Mouse (Mus musculus) CH12.LX (cell line): ENCODE results near the gene Arhgap29. TPM values are rescaled to one million over a fixed set of nuclear protein-coding genes. Genes with fewer than 3 reads are reported as not detected.

ENCODE experiments used
- DNase-seq: peaks from one replicate; pipeline ENCODE4 v3.0.0-alpha.2; 2013; ENCODE audit errors: extremely low read depth
- H3K27ac ChIP-seq: 2 replicates; pipeline ENCODE4 v1.5.1; 2012; ENCODE audit warnings: low read depth, mild to moderate bottlenecking, control low read depth, moderate library complexity; ENCODE audit not compliant: insufficient read depth
- H3K27me3 ChIP-seq: replicated peaks from 2 replicates; pipeline ENCODE3; 2012; ENCODE audit warnings: inconsistent platforms
- H3K36me3 ChIP-seq, 2 experiments: replicated peaks in 1 of 2; 2 replicates each; pipeline versions ENCODE3 to v1.6.1; 2012; ENCODE audit warnings: inconsistent platforms in 1 of 2, low read length in 1 of 2, mild to moderate bottlenecking in 1 of 2, mixed read lengths in 1 of 2, moderate library complexity in 1 of 2; ENCODE audit not compliant: control insufficient read depth in 1 of 2, insufficient read depth in 1 of 2
- H3K4me1 ChIP-seq, 2 experiments: 2 replicates each; pipeline ENCODE4 v1.6.1; 2012; ENCODE audit warnings: inconsistent platforms in 1 of 2, moderate library complexity in 1 of 2; ENCODE audit not compliant: insufficient read depth in 2 of 2, control insufficient read depth in 1 of 2
- H3K4me2 ChIP-seq: 2 replicates; pipeline ENCODE4 v1.6.1; 2012; ENCODE audit warnings: low read depth, mild to moderate bottlenecking, control low read depth; ENCODE audit not compliant: poor library complexity, insufficient read depth, severe bottlenecking
- H3K4me3 ChIP-seq, 3 experiments: fragments of 150-350 bp in 1 of 3; sonication (generic) in 1 of 3; replicated peaks in 1 of 3; 2 replicates each; pipeline versions ENCODE3 to v1.5.1; 2011 to 2012; ENCODE audit warnings: low read depth in 2 of 3, low read length in 2 of 3, mild to moderate bottlenecking in 2 of 3, moderate library complexity in 2 of 3, control low read depth in 1 of 3, improper control_type of control experiment in 1 of 3, inconsistent platforms in 1 of 3, mixed read lengths in 1 of 3; ENCODE audit not compliant: poor library complexity in 1 of 3
- H3K79me2 ChIP-seq: replicated peaks from 2 replicates; pipeline ENCODE4 v1.6.1; 2012; ENCODE audit warnings: mild to moderate bottlenecking, moderate library complexity; ENCODE audit not compliant: control insufficient read depth, poor library complexity, insufficient read depth, severe bottlenecking; ENCODE audit errors: extremely low read depth
- H3K9ac ChIP-seq: 2 replicates; pipeline ENCODE4 v1.6.1; 2012; ENCODE audit warnings: low read depth, mild to moderate bottlenecking, control low read depth, moderate library complexity; ENCODE audit not compliant: insufficient read depth
- H3K9me3 ChIP-seq: replicated peaks from 2 replicates; pipeline ENCODE3; 2012; ENCODE audit warnings: low read length, inconsistent platforms, mixed read lengths
- BHLHE40 ChIP-seq: IDR thresholded peaks from 2 replicates; pipeline ENCODE4 v1.6.1; 2011; ENCODE audit warnings: mild to moderate bottlenecking, low read depth, low read length, improper control_type of control experiment
- CHD1 ChIP-seq: IDR thresholded peaks from 2 replicates; pipeline ENCODE4 v1.6.1; 2012; ENCODE audit warnings: low read depth, low read length, improper control_type of control experiment, inconsistent platforms
- CHD2 ChIP-seq: IDR thresholded peaks from 2 replicates; pipeline ENCODE4 v1.6.1; 2011; ENCODE audit warnings: low read length, improper control_type of control experiment
- CTCF ChIP-seq, 2 experiments: IDR thresholded peaks in 1 of 2; conservative IDR thresholded peaks in 1 of 2; 2 replicates each; pipeline ENCODE4 v1.5.1; 2011 to 2012; ENCODE audit warnings: low read depth in 2 of 2, low read length in 2 of 2, improper control_type of control experiment in 1 of 2, inconsistent platforms in 1 of 2, mild to moderate bottlenecking in 1 of 2, moderate library complexity in 1 of 2
- E2F4 ChIP-seq: IDR thresholded peaks from 2 replicates; pipeline ENCODE4 v1.6.1; 2011; ENCODE audit warnings: low read depth, low read length, improper control_type of control experiment; ENCODE audit not compliant: insufficient replicate concordance
- ELF1 ChIP-seq: IDR thresholded peaks from 2 replicates; pipeline ENCODE4 v1.6.1; 2014; ENCODE audit warnings: low read depth, mild to moderate bottlenecking, inconsistent platforms, low read length, improper control_type of control experiment
- GABPA ChIP-seq: IDR thresholded peaks from 2 replicates; pipeline ENCODE4 v1.6.1; 2012; ENCODE audit warnings: low read depth, low read length, improper control_type of control experiment, inconsistent platforms; ENCODE audit not compliant: insufficient replicate concordance
- HCFC1 ChIP-seq: IDR thresholded peaks from 2 replicates; pipeline ENCODE4 v1.6.1; 2012; ENCODE audit warnings: low read depth, mild to moderate bottlenecking, inconsistent platforms, low read length, improper control_type of control experiment
- IRF4 ChIP-seq: IDR thresholded peaks from 2 replicates; pipeline ENCODE4 v1.6.1; 2014; ENCODE audit warnings: low read depth, mild to moderate bottlenecking, inconsistent platforms, low read length, improper control_type of control experiment
- JUN ChIP-seq: IDR thresholded peaks from 2 replicates; pipeline ENCODE4 v1.6.1; 2011; ENCODE audit warnings: low read depth, mild to moderate bottlenecking, low read length, improper control_type of control experiment, moderate library complexity; ENCODE audit not compliant: insufficient read depth
- MAFK ChIP-seq: IDR thresholded peaks from 2 replicates; pipeline ENCODE4 v1.6.1; 2011; ENCODE audit warnings: low read length, improper control_type of control experiment; ENCODE audit not compliant: insufficient replicate concordance
- MEF2A ChIP-seq: IDR thresholded peaks from 2 replicates; pipeline ENCODE4 v1.6.1; 2014; ENCODE audit warnings: low read depth, mild to moderate bottlenecking, inconsistent platforms, low read length, improper control_type of control experiment, borderline replicate concordance
- MYC ChIP-seq: IDR thresholded peaks from 2 replicates; pipeline ENCODE4 v1.6.1; 2011; ENCODE audit warnings: low read depth, mild to moderate bottlenecking, improper control_type of control experiment, low read length
- NRF1 ChIP-seq: IDR thresholded peaks from 2 replicates; pipeline ENCODE4 v1.6.1; 2014; ENCODE audit warnings: low read depth, mild to moderate bottlenecking, inconsistent platforms, low read length, improper control_type of control experiment, moderate library complexity
- POLR2A ChIP-seq: IDR thresholded peaks from 2 replicates; pipeline ENCODE4 v1.6.1; 2011; ENCODE audit warnings: low read depth, mild to moderate bottlenecking, improper control_type of control experiment, low read length
- RCOR1 ChIP-seq: conservative IDR thresholded peaks from 2 replicates; pipeline ENCODE4 v1.6.1; 2012; ENCODE audit warnings: low read depth, mild to moderate bottlenecking, inconsistent platforms, low read length, improper control_type of control experiment
- SIN3A ChIP-seq: IDR thresholded peaks from 2 replicates; pipeline ENCODE4 v1.6.1; 2012; ENCODE audit warnings: low read length, improper control_type of control experiment, inconsistent platforms
- UBTF ChIP-seq: IDR thresholded peaks from 2 replicates; pipeline ENCODE4 v1.6.1; 2012; ENCODE audit warnings: low read depth, mild to moderate bottlenecking, inconsistent platforms, low read length, improper control_type of control experiment, moderate library complexity
- ZC3H11A ChIP-seq: IDR thresholded peaks from 2 replicates; pipeline ENCODE4 v1.6.1; 2012; ENCODE audit warnings: low read depth, mild to moderate bottlenecking, inconsistent platforms, low read length, improper control_type of control experiment
- ZKSCAN1 ChIP-seq: IDR thresholded peaks from 2 replicates; pipeline ENCODE4 v1.6.1; 2012; ENCODE audit warnings: low read depth, inconsistent platforms, low read length, improper control_type of control experiment, borderline replicate concordance
- ZMIZ1 ChIP-seq: IDR thresholded peaks from 2 replicates; pipeline ENCODE4 v1.6.1; 2012; ENCODE audit warnings: low read depth, mild to moderate bottlenecking, inconsistent platforms, low read length, improper control_type of control experiment
- dilution Hi-C: fragments of 300-500 bp; cut with MboI; formaldehyde crosslinking; loops from 2 replicates; pipeline ENCODE4 v1.14.3; 2020; ENCODE audit warnings: low sequenced_read_pairs; ENCODE audit not compliant: extremely low pct_unique_long_range_greater_than_20kb, extremely low pct_ligation_motif_present
- in situ Hi-C: fragments of 300-500 bp; cut with MboI; formaldehyde crosslinking; loops from 3 replicates; pipeline ENCODE4 v1.14.3; 2019; ENCODE audit warnings: low sequenced_read_pairs, low pct_ligation_motif_present, low pct_unique_long_range_greater_than_20kb, mixed read lengths
- polyA plus RNA-seq: library from polyadenylated mRNA; unstranded; fragments of >175 nt; gene quantifications from 2 replicates; pipeline ENCODE4 v1.2.1, GENCODE M21; 2012; ENCODE audit warnings: low read depth; ENCODE audit not compliant: insufficient read length
- total RNA-seq, 2 experiments: library from RNA; depleted of rRNA; stranded (reverse); fragments of 300-350 nt in 1 of 2; fragments of >200 nt in 1 of 2; gene quantifications; 2 replicates each; pipeline ENCODE4 v1.2.3; 2012 to 2014

Arhgap29 gene
- total and polyA plus RNA-seq, 3 experiments = 19.7 to 53.7 (median 37.0) TPM

DNA sequence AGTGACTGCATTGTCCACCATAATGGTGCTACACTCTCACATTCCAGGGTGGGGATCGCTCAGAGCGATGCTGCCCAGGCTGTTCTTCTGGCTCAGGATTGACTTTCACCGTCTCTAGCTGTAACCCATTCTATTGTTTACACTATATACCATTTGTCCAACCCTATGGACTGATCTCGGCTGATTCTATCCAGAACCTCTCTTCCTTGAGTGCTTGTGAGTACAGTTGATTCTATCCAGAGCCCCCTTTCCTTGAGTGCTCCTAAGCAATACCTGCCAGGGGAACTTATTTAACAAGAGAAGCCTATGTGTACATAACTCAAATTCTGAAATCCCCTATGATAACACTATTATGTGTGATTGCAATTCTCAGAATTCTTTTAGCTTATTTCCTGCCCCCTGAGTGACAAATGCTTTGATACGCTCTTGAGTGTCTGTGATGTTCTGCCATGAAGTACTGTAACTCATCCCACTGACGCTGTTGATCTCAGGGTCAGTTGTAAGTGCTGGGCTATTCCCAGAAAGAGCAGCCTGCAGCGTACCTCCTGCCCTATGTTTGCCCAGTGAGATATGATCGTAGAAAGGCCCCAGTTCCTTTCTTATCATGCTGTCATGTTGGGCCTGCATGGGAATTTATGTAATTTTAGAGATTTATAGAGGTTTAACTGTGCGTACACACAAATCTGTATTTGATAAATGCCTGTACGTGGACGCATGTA, 27.4 kb upstream of the Arhgap29 start:
- dilution Hi-C loops (no loop called here), in situ Hi-C loops (no loop called here)
- H3K27me3 ChIP-seq = no peaks in the 10 kb centered on the region
- no peaks in the 10 kb centered on the region for H3K79me2 ChIP-seq
- no peak overlapping the region for H3K9ac ChIP-seq
- H3K9me3 ChIP-seq = peaks cover 4% of the 10 kb centered on the region
- TF ChIP-seq RCOR1 (no peak), MEF2A (no peak)
- no peak overlapping the region for H3K27ac ChIP-seq
- no peak overlapping the region for H3K4me3 ChIP-seq
- no peaks in the 10 kb centered on the region for H3K4me1 ChIP-seq
- no peaks in the 10 kb centered on the region for H3K36me3 ChIP-seq
- no peak overlapping the region for H3K4me2 ChIP-seq
- DNase-seq = no peak

DNA sequence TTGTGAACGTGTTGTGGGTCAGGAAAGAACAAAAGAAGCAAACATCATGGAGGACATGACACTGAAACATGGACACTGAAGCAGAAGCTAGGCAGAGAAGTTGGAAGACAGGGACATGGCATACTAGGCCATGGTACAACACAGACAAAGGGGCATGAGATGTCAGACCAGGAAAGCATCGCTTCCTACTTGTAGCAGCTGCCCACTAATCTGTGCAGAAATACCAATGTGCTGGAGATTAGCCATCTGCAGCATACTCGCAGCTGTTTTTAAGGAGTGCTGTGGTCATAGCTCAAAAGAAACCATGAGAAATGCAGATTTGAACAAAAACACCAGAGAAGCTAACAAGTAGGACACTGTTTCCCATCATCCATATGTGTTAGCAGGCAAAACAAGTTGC, 24.7 kb upstream of the Arhgap29 start:
- no peaks in the 10 kb centered on the region for H3K36me3 ChIP-seq
- TF ChIP-seq ZKSCAN1 (no peak), HCFC1 (no peak), SIN3A (no peak), NRF1 (no peak)
- H3K79me2 ChIP-seq = no peaks in the 10 kb centered on the region
- no peak overlapping the region for H3K27ac ChIP-seq
- no peak overlapping the region for H3K9ac ChIP-seq
- no peak overlapping the region for H3K4me2 ChIP-seq
- dilution Hi-C loops (no loop called here), in situ Hi-C loops (no loop called here)
- H3K27me3 ChIP-seq = no peaks in the 10 kb centered on the region
- H3K9me3 ChIP-seq = peaks cover 4% of the 10 kb centered on the region
- H3K4me3 ChIP-seq = no peak overlapping the region
- no peak for DNase-seq
- no peaks in the 10 kb centered on the region for H3K4me1 ChIP-seq

- H3K9me3 ChIP-seq = peaks cover 4% of the 10 kb centered on the region
- dilution Hi-C loops (no loop called here), in situ Hi-C loops (no loop called here)
- H3K79me2 ChIP-seq = no peaks in the 10 kb centered on the region
- no peak overlapping the region for H3K4me2 ChIP-seq
- no peak for DNase-seq
- no peak overlapping the region for H3K9ac ChIP-seq
- H3K4me1 ChIP-seq = no peaks in the 10 kb centered on the region
- H3K4me3 ChIP-seq = no peak overlapping the region
- no peaks in the 10 kb centered on the region for H3K27me3 ChIP-seq
- no peaks in the 10 kb centered on the region for H3K36me3 ChIP-seq
- no peak for TF ChIP-seq JUN
- no peak for TF ChIP-seq BHLHE40
- no peak for TF ChIP-seq UBTF
- no peak for TF ChIP-seq NRF1
- no peak for TF ChIP-seq MAFK
- no peak for TF ChIP-seq IRF4
- no peak for TF ChIP-seq E2F4
- TF ChIP-seq ZC3H11A = no peak
- TF ChIP-seq MEF2A = no peak
- TF ChIP-seq CTCF (conservative IDR thresholded peaks at IDR 0.05 in 1 of 2, IDR thresholded peaks at IDR 0.05 in 1 of 2; ENCODE audit: low read depth in 2 of 2, low read length in 2 of 2) = no peak
- no peak for TF ChIP-seq ZKSCAN1
- no peak for TF ChIP-seq ZMIZ1
- no peak for TF ChIP-seq ELF1
- TF ChIP-seq CHD1 = no peak
- no peak for TF ChIP-seq MYC
- TF ChIP-seq POLR2A = no peak
- no peak for TF ChIP-seq CHD2
- TF ChIP-seq GABPA = no peak
- TF ChIP-seq, all 38 proteins: peak for 0
- H3K27ac ChIP-seq = no peak overlapping the region
These were observed 19.5 kb upstream of the Arhgap29 start for GRCm38 (mm10) chr3:121932815-121933214.
